13 mouse cellular contexts compared by ENCODE assay signal in genomic region chr5:101825111-101825911, GRCm38 (mm10).
DNase-seq lines count a peak whose midpoint lies in the region; ATAC-seq lines count a peak whose summit lies in the region.
"Had no signal": no experiment of that assay in that cellular context is flagged by ENCODE, and none has a peak within 500 bp of the region (broad histone marks: within the 10 kb centered on the region; RNA-seq: fewer than 3 reads in every experiment).

No protein-coding gene starts in this region.

- peaks cover 9% of the 10 kb centered on the region; the same call in 1 of the 2 replicates for H3K27me3 ChIP-seq in heart, embryonic 15.5 days
- no peaks in the 10 kb centered on the region for H3K27me3 ChIP-seq in liver, embryonic 11.5 days (replicated peaks; ENCODE audit: control insufficient read depth, insufficient read depth, low read length)

- no peak overlapping the region for H3K4me3 ChIP-seq in heart, embryonic 15.5 days
- H3K4me3 ChIP-seq in liver, embryonic 11.5 days (ENCODE audit: low read depth, low read length), result no peak overlapping the region

- H3K36me3 ChIP-seq in heart, embryonic 15.5 days, result no peaks in the 10 kb centered on the region
- no peaks in the 10 kb centered on the region for H3K36me3 ChIP-seq in liver, embryonic 11.5 days (ENCODE audit: control insufficient read depth, insufficient read depth, low read length)
- H3K36me3 ChIP-seq: G1E had no signal

- H3K4me1 ChIP-seq in heart, embryonic 15.5 days (replicated peaks), result peaks cover 16% of the 10 kb centered on the region
- peaks cover 8% of the 10 kb centered on the region for H3K4me1 ChIP-seq in liver, embryonic 11.5 days (replicated peaks; ENCODE audit: control insufficient read depth, insufficient read depth, low read length)

- DNase-seq in heart, postnatal 25 days (ENCODE audit: low spot score), result no peak
- peak; percentile 46 for DNase-seq in ES-CJ7 (ENCODE audit: low read depth, low spot score)
- DNase-seq in embryo, embryonic 10.5 days (ENCODE audit: low spot score), result peak; percentile 55
- DNase-seq in liver, embryonic 11.5 days (ENCODE audit: low spot score), result no peak
- DNase-seq in urinary bladder, postnatal 10 days (ENCODE audit: low spot score), result no peak
- DNase-seq in cerebellum, adult 9-10 months, result no peak
- DNase-seq in cerebellum, postnatal 25 days, result no peak
- DNase-seq: cerebellum, postnatal 10 days; kidney, adult 2 months; lung, postnatal 10 days; right cerebral cortex, postnatal 4 days had no signal

- H3K27ac ChIP-seq in heart, embryonic 15.5 days, result no peak overlapping the region
- H3K27ac ChIP-seq in liver, embryonic 11.5 days (ENCODE audit: low read depth, low read length), result no peak overlapping the region

- WGBS in heart, embryonic 15.5 days, result 35% methylated on average over 13 of the region's 13 CpGs
- WGBS in liver, embryonic 11.5 days, result 31% methylated on average over 13 of the region's 13 CpGs

- no peak overlapping the region for H3K4me2 ChIP-seq in heart, embryonic 15.5 days
- H3K4me2 ChIP-seq in liver, embryonic 11.5 days, result no peak overlapping the region

- no peaks in the 10 kb centered on the region for H3K9me3 ChIP-seq in heart, embryonic 15.5 days (replicated peaks)
- no peaks in the 10 kb centered on the region for H3K9me3 ChIP-seq in liver, embryonic 11.5 days (ENCODE audit: control insufficient read depth, low read length)

- intact Hi-C loops in heart, postnatal 25 days (cut with DNase I), result no loop called here

- 0 out of 2 replicates have a peak, but pooled peaks have one; percentile 11 for ATAC-seq in heart, embryonic 15.5 days (replicated peaks; ENCODE audit: insufficient number of reproducible peaks, insufficient read depth, low FRiP score, low read depth)
- ATAC-seq in liver, embryonic 11.5 days (replicated peaks; ENCODE audit: low FRiP score), result peak; percentile 62

- H3K9ac ChIP-seq in heart, embryonic 15.5 days, result no peak overlapping the region
- H3K9ac ChIP-seq in liver, embryonic 11.5 days (ENCODE audit: low read depth, low read length), result no peak overlapping the region

Comparison
In these comparisons a context has a peak if more than half of its experiments do, and no peak if none do; other contexts are left out.
1. DNase-seq: peak in ES-CJ7 (single experiment) and embryo, embryonic 10.5 days (single experiment); none in heart, postnatal 25 days (single experiment), liver, embryonic 11.5 days (single experiment), urinary bladder, postnatal 10 days (single experiment), cerebellum, adult 9-10 months (single experiment) and cerebellum, postnatal 25 days (0 of 2).